Mouse (Mus musculus) urinary bladder, adult 2 months (tissue): ENCODE measurements around the gene Magi3. TPM values are rescaled to one million over a fixed set of nuclear protein-coding genes. Genes with fewer than 3 reads are reported as not detected.

ENCODE experiments used
- DNase-seq: peaks from one replicate; pipeline ENCODE4 v3.0.0; 2022; ENCODE audit warnings: low spot score
- polyA plus RNA-seq: library from polyadenylated mRNA; depleted of rRNA; stranded (reverse); fragments of >200 nt; gene quantifications from 2 replicates; pipeline ENCODE4 v1.2.3, GENCODE M21; 2012

Magi3 gene
- polyA plus RNA-seq, 1 experiment: 19.4 TPM

GRCm38 (mm10) chr3:104032086-104032485 is 188.1 kb downstream of the Magi3 start:
- DNase-seq: no peak

DNA sequence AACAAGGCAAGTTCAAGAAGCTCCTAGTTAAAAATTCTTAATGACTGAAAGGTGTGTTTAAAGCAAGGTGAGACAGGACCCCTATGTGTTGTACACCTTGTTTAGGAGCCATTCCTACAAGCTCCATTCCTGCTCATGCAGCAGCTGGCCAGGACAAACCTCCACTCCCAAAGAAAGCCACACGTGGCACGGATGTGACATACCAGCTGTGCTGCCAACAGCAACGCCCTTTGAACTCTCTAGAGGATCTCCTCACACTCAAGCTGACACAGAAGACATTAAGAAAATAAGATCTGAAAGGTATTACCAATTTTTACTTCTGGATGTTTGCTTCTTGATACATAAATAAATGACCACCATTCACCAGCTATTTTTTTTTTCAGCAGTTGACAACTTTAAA is 193.2 kb downstream of the Magi3 start:
- DNase-seq: no peak

DNA sequence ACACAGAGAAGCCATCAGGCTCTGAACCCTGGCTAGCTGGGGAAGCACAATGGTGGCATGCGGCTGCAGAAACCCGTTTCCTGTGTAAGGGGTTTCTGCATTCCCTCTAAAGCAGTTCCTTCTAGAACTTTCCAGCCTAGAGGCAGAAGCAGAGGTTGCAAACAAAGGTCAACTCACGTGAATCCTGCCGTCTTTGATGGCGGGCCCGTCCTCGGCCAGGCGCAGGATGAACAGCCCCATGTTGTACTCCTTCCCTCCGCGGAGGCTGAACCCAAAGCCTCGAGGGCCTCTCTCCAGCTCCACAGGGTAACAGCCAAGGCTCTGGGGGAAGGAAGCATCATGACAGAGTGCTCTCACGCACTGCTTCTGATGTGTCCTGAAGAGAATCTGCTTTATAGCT is 200.1 kb downstream of the Magi3 start:
- no peak for DNase-seq

DNA sequence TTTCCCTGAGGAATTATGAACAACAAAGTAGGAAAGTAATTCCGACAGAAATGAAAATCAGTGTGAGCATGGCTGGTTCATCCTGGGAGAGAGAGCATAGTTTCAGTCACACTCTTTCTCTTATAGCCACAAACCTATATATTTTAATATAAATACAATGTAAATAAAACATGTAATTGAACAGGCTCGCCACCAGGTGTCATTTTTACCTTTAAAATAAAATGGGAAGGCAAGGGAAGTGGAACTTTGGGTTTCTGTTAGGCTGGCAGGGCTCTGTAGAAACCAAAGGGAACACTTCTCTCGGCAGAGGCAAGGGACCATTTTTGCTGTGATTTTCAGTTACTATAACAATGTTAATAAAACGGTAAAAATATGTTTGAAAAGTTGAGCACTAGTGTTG is 200.7 kb downstream of the Magi3 start:
- no peak for DNase-seq

GRCm38 (mm10) chr3:104017931-104018330 is 202.2 kb downstream of the Magi3 start:
- no peak for DNase-seq

- DNase-seq: no peak
Measured at GRCm38 (mm10) chr3:104011972-104012371, 208.2 kb downstream of the Magi3 start.

DNA sequence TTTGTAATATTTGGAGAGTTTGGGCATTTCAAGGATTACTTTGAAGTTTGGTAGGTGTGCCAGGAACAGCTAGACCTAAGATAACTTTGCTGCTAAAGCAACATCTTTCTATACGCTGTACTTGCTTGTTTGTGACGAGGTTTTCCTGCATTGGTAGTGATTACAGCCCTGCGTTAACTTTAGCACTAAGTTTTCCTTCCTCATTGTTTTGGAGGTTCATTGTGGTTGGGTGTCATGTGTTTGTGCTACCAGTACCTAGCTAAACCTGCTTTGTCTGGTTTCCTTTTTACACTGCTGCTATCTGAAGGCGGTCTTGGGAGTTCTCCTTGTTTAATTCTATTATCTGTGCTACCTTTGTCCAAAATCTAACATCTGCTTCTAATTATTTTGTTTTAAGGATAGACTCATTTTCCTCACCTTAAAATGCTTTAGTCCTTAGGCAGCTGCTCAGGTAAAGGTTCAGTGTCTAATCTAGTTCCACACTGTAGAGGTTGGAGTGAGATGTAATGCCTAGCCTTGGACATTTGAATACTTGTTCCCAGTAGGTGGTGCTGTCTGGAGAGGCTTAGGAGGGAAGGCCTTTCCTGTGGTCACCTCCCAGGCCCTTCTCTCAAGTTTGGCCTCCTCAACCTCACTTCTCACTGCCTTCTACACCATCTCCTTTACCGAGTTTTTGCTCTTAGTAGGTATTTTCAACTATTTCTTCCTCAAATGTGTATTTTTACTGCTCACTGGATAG is 210.1 kb downstream of the Magi3 start:
- DNase-seq: no peak

GRCm38 (mm10) chr3:104007479-104007878 is 212.7 kb downstream of the Magi3 start:
- no peak for DNase-seq

GRCm38 (mm10) chr3:104006896-104007466 is 213.2 kb downstream of the Magi3 start:
- DNase-seq: no peak

GRCm38 (mm10) chr3:103998724-103999123 is 221.4 kb downstream of the Magi3 start:
- DNase-seq: no peak

GRCm38 (mm10) chr3:103991271-103991670 is 228.9 kb downstream of the Magi3 start:
- no peak for DNase-seq

- no peak for DNase-seq
Measured at GRCm38 (mm10) chr3:103989352-103989751, 230.8 kb downstream of the Magi3 start.

GRCm38 (mm10) chr3:103987831-103988432 is 232.2 kb downstream of the Magi3 start:
- DNase-seq: no peak

- DNase-seq: no peak
Measured at GRCm38 (mm10) chr3:103985194-103985593, 235.0 kb downstream of the Magi3 start.

GRCm38 (mm10) chr3:103984556-103984955 is 235.6 kb downstream of the Magi3 start:
- DNase-seq: no peak

- no peak for DNase-seq
Measured at GRCm38 (mm10) chr3:103971157-103971556, 249.0 kb downstream of the Magi3 start.

DNA sequence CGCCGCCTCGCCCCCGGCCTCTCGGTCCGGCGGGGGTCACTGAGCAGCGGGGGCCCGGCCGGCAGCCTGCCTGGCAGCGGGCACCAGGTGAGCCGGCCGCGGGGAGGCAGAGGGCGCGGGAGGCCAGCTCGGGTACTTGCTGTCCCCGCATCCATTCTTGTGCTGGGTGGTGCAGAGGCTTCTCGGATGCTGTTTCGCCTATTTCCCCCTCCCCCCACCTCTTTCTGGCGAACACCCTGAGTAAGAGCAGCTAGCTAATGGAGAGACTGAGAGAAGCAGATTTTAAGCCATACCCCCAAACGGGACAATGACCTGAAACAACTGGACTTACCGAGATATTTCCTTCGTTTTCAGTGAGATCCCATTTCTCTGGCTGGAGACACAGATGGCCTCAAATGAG is 251.5 kb downstream of the Magi3 start:
- no peak for DNase-seq

GRCm38 (mm10) chr3:103967861-103968691 is 252.1 kb downstream of the Magi3 start, which contains the start of gene Phtf1:
TSS of gene Phtf1 (plus strand) at chr3:103968110.
- DNase-seq: peak; percentile 87

DNA sequence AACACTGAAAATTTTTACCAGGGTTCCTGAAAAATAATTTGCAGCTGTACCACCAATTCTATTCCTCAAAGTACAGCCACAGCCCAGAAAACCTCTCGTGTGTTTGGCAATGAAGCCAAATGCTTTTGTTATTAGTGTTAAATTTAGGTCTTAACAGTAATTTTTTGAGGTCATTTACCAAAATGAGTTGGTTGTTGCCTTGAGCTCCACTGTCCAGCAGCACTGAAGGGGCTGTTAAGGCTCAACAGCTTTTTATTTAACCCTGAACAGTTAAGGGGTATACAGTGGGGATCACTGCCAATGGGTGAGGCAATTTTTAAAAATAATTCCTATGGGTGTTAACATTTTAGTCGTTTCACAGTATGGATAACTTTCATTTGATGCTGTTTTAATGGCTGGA is 252.9 kb downstream of the Magi3 start:
- DNase-seq: no peak
